Mouse (Mus musculus) midbrain, embryonic 14.5 days (tissue): ENCODE data around the gene Akt1. TPM values are rescaled to one million over a fixed set of nuclear protein-coding genes. Genes with fewer than 3 reads are reported as not detected.

Experiments
- ATAC-seq: fragments of 200-750 bp; cut with Nextera tagmentation; 2 replicates; pipeline ENCODE4 v1.8.0; 2017; ENCODE audit warnings: moderate number of reproducible peaks, moderate library complexity; ENCODE audit not compliant: low FRiP score, low TSS enrichment
- DNase-seq: peaks from one replicate; pipeline ENCODE4 v3.0.0-alpha.2; 2015
- H3K27ac ChIP-seq: fragments of 300-500 bp; sonication (generic); replicated peaks from 2 replicates; pipeline ENCODE4 v1.5.1; 2014; ENCODE audit warnings: mild to moderate bottlenecking, low read depth, low read length, moderate library complexity
- H3K27me3 ChIP-seq: fragments of 300-500 bp; sonication (generic); 2 replicates; pipeline ENCODE4 v1.6.1; 2014; ENCODE audit warnings: low read length, control low read depth, mixed read lengths; ENCODE audit not compliant: control insufficient read depth, insufficient read depth
- H3K36me3 ChIP-seq: fragments of 300-500 bp; sonication (generic); 2 replicates; pipeline ENCODE4 v1.6.1; 2014; ENCODE audit warnings: low read length, control low read depth; ENCODE audit not compliant: control insufficient read depth, insufficient read depth
- H3K4me1 ChIP-seq: fragments of 300-500 bp; sonication (generic); 2 replicates; pipeline ENCODE4 v1.6.1; 2014; ENCODE audit warnings: mild to moderate bottlenecking, antibody characterized with exemption, low read length, control low read depth; ENCODE audit not compliant: control insufficient read depth, insufficient read depth
- H3K4me2 ChIP-seq: fragments of 300-500 bp; sonication (generic); 2 replicates; pipeline ENCODE4 v1.6.1; 2014; ENCODE audit warnings: mild to moderate bottlenecking, low read length, moderate library complexity
- H3K4me3 ChIP-seq: fragments of 300-500 bp; sonication (generic); replicated peaks from 2 replicates; pipeline ENCODE4 v1.5.1; 2014; ENCODE audit warnings: low read depth, low read length
- H3K9ac ChIP-seq: fragments of 300-500 bp; sonication (generic); replicated peaks from 2 replicates; pipeline ENCODE4 v1.6.1; 2014; ENCODE audit warnings: mild to moderate bottlenecking, low read length, moderate library complexity
- H3K9me3 ChIP-seq: fragments of 300-500 bp; sonication (generic); 2 replicates; pipeline ENCODE4 v1.6.1; 2016; ENCODE audit warnings: low read length, control low read depth, mixed read lengths; ENCODE audit not compliant: control insufficient read depth
- WGBS: fragments of 180-500 bp; shearing (Covaris S2); extraction: QIAGEN DNeasy Blood & Tissue Kit; methylation state at CpG from one replicate; pipeline ENCODE4 v1.1.7; 2014; 5-methylcytosine and 5-hydroxymethylcytosine counted together
- polyA plus RNA-seq: library from polyadenylated mRNA; unstranded; fragments of >200 nt; fragmentation: Nextera tagmentation; extraction: Ambion mirVana; gene quantifications from 2 replicates; pipeline ENCODE4 v1.2.1, GENCODE M21; 2014

The Akt1 gene
- polyA plus RNA-seq, 1 experiment from 2014 or later: 64.8 TPM

DNA sequence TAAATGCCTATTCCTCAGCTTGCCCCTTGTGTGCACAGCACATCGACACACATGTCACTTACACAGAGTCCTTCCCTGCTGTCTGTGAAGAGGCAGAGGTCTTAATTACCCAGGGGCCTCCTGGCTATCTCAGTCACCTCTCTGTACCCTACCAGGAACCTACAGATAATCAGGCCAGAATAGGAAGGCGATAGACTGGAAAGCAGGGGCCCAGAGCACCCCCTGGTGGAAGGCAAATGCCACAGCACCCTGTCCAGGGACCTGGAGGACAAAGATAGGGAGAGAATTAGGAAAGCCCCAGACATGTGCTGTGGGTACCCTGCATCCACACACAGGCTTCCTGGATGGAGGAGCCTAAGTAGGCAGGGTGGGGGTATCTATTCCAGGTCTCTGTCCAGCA lies 50.9 kb downstream of the Akt1 start:
- H3K27me3 ChIP-seq: peaks cover 31% of the 10 kb centered on the region; the same call in 1 of the 2 replicates
- H3K9me3 ChIP-seq: no peaks in the 10 kb centered on the region
- H3K4me1 ChIP-seq: 0 out of 2 replicates have a peak, but pooled peaks cover 8% of the 10 kb centered on the region
- H3K9ac ChIP-seq: no peak overlapping the region
- no peaks in the 10 kb centered on the region for H3K36me3 ChIP-seq
- H3K4me2 ChIP-seq: no peak overlapping the region
- no peak for ATAC-seq
- peak; percentile 79 for DNase-seq
- H3K4me3 ChIP-seq: no peak overlapping the region
- WGBS: 9% methylated on average over 2 of the region's 2 CpGs
- H3K27ac ChIP-seq: no peak overlapping the region

DNA sequence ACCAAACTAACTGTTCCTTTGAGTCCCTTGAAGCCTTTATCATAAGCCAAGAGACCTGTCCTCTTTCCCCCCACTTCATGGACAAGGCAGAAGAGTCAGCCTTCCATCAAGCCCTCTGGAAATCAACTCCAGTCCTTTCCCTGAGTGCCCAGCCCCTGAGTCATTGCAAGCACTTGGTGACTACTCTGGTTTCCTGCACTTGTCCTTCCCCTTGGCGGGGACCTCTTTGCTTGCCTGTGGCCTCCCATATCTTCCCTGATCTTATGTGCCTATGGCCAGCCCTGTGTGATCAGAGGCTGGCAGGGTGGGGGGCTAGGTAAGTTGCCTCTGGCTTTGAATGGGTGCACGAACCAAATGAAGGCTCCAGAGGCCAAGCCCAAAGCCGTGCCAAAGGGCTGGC lies 52.8 kb downstream of the Akt1 start:
- ATAC-seq (no peak), DNase-seq (no peak)
- Histone ChIP-seq H3K4me1 (0 out of 2 replicates have a peak, but pooled peaks cover 8% of the 10 kb centered on the region), H3K4me3 (no peak overlapping the region), H3K9ac (no peak overlapping the region), H3K27ac (no peak overlapping the region), H3K9me3 (no peaks in the 10 kb centered on the region), H3K4me2 (no peak overlapping the region), H3K27me3 (peaks cover 31% of the 10 kb centered on the region; the same call in 1 of the 2 replicates), H3K36me3 (no peaks in the 10 kb centered on the region)
- WGBS: 83% methylated on average over 3 of the region's 3 CpGs

GRCm38 (mm10) chr12:112620354-112621061 lies 54.2 kb downstream of the Akt1 start:
- ATAC-seq (no peak), DNase-seq (peak; percentile 28)
- Histone ChIP-seq H3K4me3 (peak overlapping the region; percentile 47), H3K9ac (peak overlapping the region; percentile 76), H3K9me3 (no peaks in the 10 kb centered on the region), H3K27me3 (peaks cover 31% of the 10 kb centered on the region; the same call in 1 of the 2 replicates), H3K36me3 (no peaks in the 10 kb centered on the region), H3K4me2 (peak overlapping the region; percentile 95), H3K27ac (no peak overlapping the region), H3K4me1 (0 out of 2 replicates have a peak, but pooled peaks cover 8% of the 10 kb centered on the region)
- WGBS: 12% methylated on average over 16 of the region's 16 CpGs

DNA sequence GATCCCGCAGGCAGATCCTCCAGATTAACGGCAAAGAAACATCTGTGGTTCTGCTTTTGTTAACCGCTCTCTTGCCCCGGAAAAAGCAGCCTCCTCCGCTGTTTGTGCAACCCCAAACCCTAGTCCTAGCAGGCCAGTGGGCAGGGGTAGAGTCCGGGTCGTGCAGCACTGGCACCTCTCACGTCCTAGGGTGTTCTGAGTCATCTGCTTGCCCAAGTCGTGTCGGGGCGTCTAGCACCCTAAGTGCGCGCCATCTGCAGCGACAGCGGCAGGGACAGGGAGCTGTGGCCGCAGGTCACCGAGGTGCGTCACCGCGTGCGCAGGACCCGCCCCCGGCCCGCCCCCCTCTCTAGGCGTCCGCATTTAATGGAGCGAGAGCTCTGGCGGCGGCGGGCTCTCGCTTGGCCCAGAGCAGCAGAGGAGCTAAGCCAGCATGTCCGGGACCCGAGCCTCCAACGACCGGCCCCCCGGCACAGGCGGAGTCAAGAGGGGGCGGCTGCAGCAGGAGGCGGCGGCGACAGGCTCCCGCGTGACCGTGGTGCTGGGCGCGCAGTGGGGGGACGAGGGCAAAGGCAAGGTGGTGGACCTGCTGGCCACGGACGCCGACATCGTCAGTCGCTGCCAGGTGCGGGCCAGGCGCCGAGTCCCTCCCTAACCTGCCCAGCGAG lies 54.9 kb downstream of the Akt1 start, which contains the start of gene Adssl1:
Adssl1 (plus strand) TSS at position 360 of the 668 bp plus-strand sequence.
- no peaks in the 10 kb centered on the region for H3K9me3 ChIP-seq
- 0 out of 2 replicates have a peak, but pooled peaks cover 8% of the 10 kb centered on the region for H3K4me1 ChIP-seq
- DNase-seq (peak; percentile 75), ATAC-seq (peak; percentile 60; the same call in 1 of the 2 replicates)
- peak within 1 kb of the TSS; percentile 76 for H3K9ac ChIP-seq
- peak within 1 kb of the TSS; percentile 95 for H3K4me2 ChIP-seq
- H3K27ac ChIP-seq: no peak within 1 kb of the TSS
- peak within 1 kb of the TSS; percentile 47 for H3K4me3 ChIP-seq
- H3K27me3 ChIP-seq: peaks cover 31% of the 10 kb centered on the region; the same call in 1 of the 2 replicates
- H3K36me3 ChIP-seq: no peaks in the 10 kb centered on the region
- under 1% methylated on average over 56 of the region's 56 CpGs for WGBS

DNA sequence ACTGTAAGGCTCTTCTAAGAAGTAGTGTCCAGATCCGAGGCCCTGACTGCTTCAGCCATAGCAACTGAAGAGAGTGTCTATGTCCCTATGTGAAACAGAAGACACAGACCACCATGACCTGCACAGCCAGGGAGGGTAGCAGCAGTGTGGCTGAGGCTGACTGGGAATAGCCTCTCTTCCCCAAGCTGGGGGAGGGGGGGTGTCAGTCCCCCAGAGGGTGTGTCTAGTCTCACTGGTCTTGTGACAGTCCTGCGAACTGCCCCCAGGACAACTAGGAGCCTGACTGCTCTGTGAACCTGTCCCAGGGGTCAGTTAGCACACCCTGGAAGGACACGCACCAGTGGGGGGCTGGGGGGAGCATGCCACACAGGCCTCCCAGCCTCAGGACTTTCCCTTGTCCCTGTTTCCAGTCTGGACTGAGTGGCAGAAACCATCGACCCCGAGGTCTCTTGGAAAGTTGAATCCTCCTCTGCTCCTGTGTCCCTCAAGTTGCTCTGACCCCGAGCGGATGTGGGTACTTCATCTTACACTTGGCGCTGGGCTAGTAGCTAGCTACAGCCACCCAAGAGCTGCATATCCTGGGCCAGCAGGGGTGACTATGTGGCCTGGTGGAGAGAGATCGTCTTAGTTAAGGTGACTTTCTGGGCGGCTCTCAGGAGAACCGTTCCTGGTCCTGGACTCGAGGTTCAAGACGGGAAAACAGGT lies 55.6 kb downstream of the Akt1 start:
- WGBS: 29% methylated on average over 13 of the region's 13 CpGs
- Histone ChIP-seq H3K27ac (no peak overlapping the region), H3K4me2 (peak overlapping the region; percentile 95), H3K36me3 (no peaks in the 10 kb centered on the region), H3K9ac (no peak overlapping the region; the same call in 1 of the 2 replicates), H3K9me3 (no peaks in the 10 kb centered on the region), H3K4me1 (0 out of 2 replicates have a peak, but pooled peaks cover 8% of the 10 kb centered on the region), H3K4me3 (peak overlapping the region; percentile 47), H3K27me3 (peaks cover 31% of the 10 kb centered on the region; the same call in 1 of the 2 replicates)
- DNase-seq: no peak
- no peak for ATAC-seq

GRCm38 (mm10) chr12:112617898-112618380 lies 56.7 kb downstream of the Akt1 start:
- ATAC-seq: peak; percentile 51

GRCm38 (mm10) chr12:112617184-112617583 lies 57.5 kb downstream of the Akt1 start:
- Histone ChIP-seq H3K27me3 (peaks cover 30% of the 10 kb centered on the region; the same call in 1 of the 2 replicates), H3K9me3 (no peaks in the 10 kb centered on the region), H3K27ac (no peak overlapping the region), H3K4me3 (no peak overlapping the region), H3K9ac (no peak overlapping the region), H3K4me2 (no peak overlapping the region), H3K36me3 (no peaks in the 10 kb centered on the region), H3K4me1 (0 out of 2 replicates have a peak, but pooled peaks cover 8% of the 10 kb centered on the region)
- DNase-seq (no peak), ATAC-seq (no peak)
- 91% methylated on average over 11 of the region's 11 CpGs for WGBS

More at GRCm38 (mm10) chr12:112617898-112618380, 56.7 kb downstream of the Akt1 start:
- Histone ChIP-seq H3K36me3 (no peaks in the 10 kb centered on the region), H3K4me2 (no peak overlapping the region), H3K27ac (no peak overlapping the region), H3K4me1 (0 out of 2 replicates have a peak, but pooled peaks cover 8% of the 10 kb centered on the region), H3K9ac (no peak overlapping the region), H3K9me3 (no peaks in the 10 kb centered on the region), H3K27me3 (peaks cover 31% of the 10 kb centered on the region; the same call in 1 of the 2 replicates), H3K4me3 (no peak overlapping the region)
- 11% methylated on average over 8 of the region's 8 CpGs for WGBS
- peak; percentile 77 for DNase-seq

GRCm38 (mm10) chr12:112616668-112617067 lies 58.0 kb downstream of the Akt1 start:
- Histone ChIP-seq H3K27me3 (peaks cover 25% of the 10 kb centered on the region; the same call in 1 of the 2 replicates), H3K9me3 (no peaks in the 10 kb centered on the region), H3K4me2 (no peak overlapping the region), H3K4me1 (0 out of 2 replicates have a peak, but pooled peaks cover 8% of the 10 kb centered on the region), H3K36me3 (no peaks in the 10 kb centered on the region), H3K9ac (no peak overlapping the region), H3K27ac (no peak overlapping the region), H3K4me3 (no peak overlapping the region)
- 50% methylated on average over 9 of the region's 9 CpGs for WGBS
- ATAC-seq (no peak), DNase-seq (no peak)
